ENCODE assay signal across 10 mouse cellular contexts in genomic region chr11:70731178-70731577, GRCm38 (mm10). TPM values are rescaled to one million over a fixed set of nuclear protein-coding genes. Genes with fewer than 3 reads are reported as not detected.
A peak's percentile ranks its signal among the peaks of the same experiment; 100 is the strongest.
DNase-seq lines count a peak whose midpoint lies in the region; ATAC-seq and TF ChIP-seq lines count a peak whose summit lies in the region.
"Had no signal": no experiment of that assay in that cellular context is flagged by ENCODE, and none has a peak within 500 bp of the region (broad histone marks: within the 10 kb centered on the region; RNA-seq: fewer than 3 reads in every experiment).

No protein-coding gene starts in this region.

- H3K27me3 ChIP-seq in cerebellum, adult 2 months (ENCODE audit: control insufficient read depth, insufficient read depth, low read length) = no peaks in the 10 kb centered on the region

- TF ChIP-seq POLR2A in cerebellum, adult 2 months (IDR thresholded peaks at IDR 0.05; ENCODE audit: borderline replicate concordance, insufficient read depth, low read length) = no peak

- intact Hi-C loops in left cerebral cortex, postnatal 4 days (cut with DNase I) = no loop called here

- H3K4me3 ChIP-seq in cerebellum, adult 2 months (replicated peaks; ENCODE audit: insufficient read depth, low read depth, low read length) = no peak overlapping the region

- H3K4me1 ChIP-seq in cerebellum, adult 2 months (ENCODE audit: control insufficient read depth, insufficient read depth, low read length) = 0 out of 2 replicates have a peak, but pooled peaks cover 5% of the 10 kb centered on the region

- DNase-seq in cerebellum, adult 2 months = peak in 1 of 2 experiments; percentile 36
- no peak for DNase-seq in cerebellum, adult 11 months
- DNase-seq in layer of hippocampus, adult 11-12 months (ENCODE audit: low spot score) = peak; percentile 53
- no peak for DNase-seq in layer of hippocampus, adult 9-10 months (ENCODE audit: low spot score)
- DNase-seq in frontal cortex, postnatal 14 days (ENCODE audit: low spot score in 2 of 2) = peak; percentile 38 to 60
- peak; percentile 16 for DNase-seq in left cerebral cortex, postnatal 4 days
- DNase-seq in adrenal gland, postnatal 14 days = no peak
- DNase-seq: adrenal gland, adult 8-10 months; heart, postnatal 10 days had no signal

- peak overlapping the region; percentile 50; the same call in 1 of the 2 replicates for H3K27ac ChIP-seq in cerebellum, adult 2 months (ENCODE audit: insufficient read depth, low read length)

- TF ChIP-seq CTCF in cerebellum, adult 2 months (IDR thresholded peaks at IDR 0.05; ENCODE audit: borderline replicate concordance, insufficient read depth, low read depth, low read length) = no peak

- no peak for ATAC-seq in erythroblast, adult 5-6 weeks (replicated peaks; ENCODE audit: low FRiP score, poor library complexity, severe bottlenecking)

- 9% methylated on average over 5 of the region's 5 CpGs for WGBS in cerebellum, adult 2 months

RNA-seq across cellular contexts. Expression of gene Kif1c, which starts 30.8 kb away (rescaled TPM):
- 55.9 and 65.6 TPM in 2 replicates for polyA plus RNA-seq in cerebellum, adult 2 months (2012; rRNA removed)
- total RNA-seq in left cerebral cortex, postnatal 4 days (2021) = 10 to 100 TPM; 35.1 to 35.5 TPM
- 154 and 159 TPM in 2 replicates for total RNA-seq in adrenal gland, postnatal 14 days (2021)
- 0.58 and 1.3 TPM in 2 replicates for total RNA-seq in erythroblast, adult 5-6 weeks (2015; ENCODE audit: low replicate concordance)
- total RNA-seq in erythroblast, adult 5-6 weeks (2017; ENCODE audit: low replicate concordance) = 2.4 and 2.8 TPM in 2 replicates

RNA-seq across cellular contexts. Expression of gene Inca1, which starts 31.2 kb away (rescaled TPM):
- polyA plus RNA-seq in cerebellum, adult 2 months (2012; rRNA removed) = 4.0 and 4.6 TPM in 2 replicates
- under 1 TPM; 0.30 to 0.77 TPM for total RNA-seq in left cerebral cortex, postnatal 4 days (2021)
- total RNA-seq in adrenal gland, postnatal 14 days (2021) = 15.2 and 15.8 TPM in 2 replicates
- total RNA-seq in erythroblast, adult 5-6 weeks (2015; ENCODE audit: low replicate concordance) = not detected in 2 replicates
- total RNA-seq in erythroblast, adult 5-6 weeks (2017; ENCODE audit: low replicate concordance) = not detected in 2 replicates

RNA-seq across cellular contexts. Expression of gene Zfp3, which starts 32.8 kb away (rescaled TPM):
- 10.4 and 11.1 TPM in 2 replicates for polyA plus RNA-seq in cerebellum, adult 2 months (2012; rRNA removed)
- total RNA-seq in left cerebral cortex, postnatal 4 days (2021) = 10 to 100 TPM; 15.3 to 17.4 TPM
- total RNA-seq in adrenal gland, postnatal 14 days (2021) = 8.7 and 10.3 TPM in 2 replicates
- total RNA-seq in erythroblast, adult 5-6 weeks (2015; ENCODE audit: low replicate concordance) = 5.0 TPM in 1 of 2 replicates, not detected in the other
- not detected in 2 replicates for total RNA-seq in erythroblast, adult 5-6 weeks (2017; ENCODE audit: low replicate concordance)

RNA-seq across cellular contexts. Expression of gene Camta2, which starts 43.3 kb away (rescaled TPM):
- polyA plus RNA-seq in cerebellum, adult 2 months (2012; rRNA removed) = 108 TPM in 2 replicates
- 10 to 100 TPM; 65.7 to 69.5 TPM for total RNA-seq in left cerebral cortex, postnatal 4 days (2021)
- total RNA-seq in adrenal gland, postnatal 14 days (2021) = 38.8 and 41.8 TPM in 2 replicates
- 2.9 and 5.4 TPM in 2 replicates for total RNA-seq in erythroblast, adult 5-6 weeks (2015; ENCODE audit: low replicate concordance)
- total RNA-seq in erythroblast, adult 5-6 weeks (2017; ENCODE audit: low replicate concordance) = 0.77 and 1.5 TPM in 2 replicates

Comparison
In these comparisons a context has a peak if more than half of its experiments do, and no peak if none do; other contexts are left out.
1. DNase-seq: peak in layer of hippocampus, adult 11-12 months (single experiment), frontal cortex, postnatal 14 days (2 of 2) and left cerebral cortex, postnatal 4 days (single experiment); none in cerebellum, adult 11 months (single experiment), layer of hippocampus, adult 9-10 months (single experiment) and adrenal gland, postnatal 14 days (single experiment).
2. RNA of gene Kif1c, which starts 30.8 kb away (total RNA-seq): 154 to 159 TPM in adrenal gland, postnatal 14 days and 35.1 to 35.5 TPM in left cerebral cortex, postnatal 4 days; 0.58 to 2.8 TPM in erythroblast, adult 5-6 weeks; every median in the first group is over 4 times any median in the second.